13 mouse cellular contexts compared by ENCODE assay signal in genomic region chr14:72146381-72146780, GRCm38 (mm10).
"Had no signal": no experiment of that assay in that cellular context is flagged by ENCODE, and none has a peak within 500 bp of the region (broad histone marks: within the 10 kb centered on the region; RNA-seq: fewer than 3 reads in every experiment).

No protein-coding gene starts in this region.

- H3K4me2 ChIP-seq: limb, embryonic 15.5 days; liver, embryonic 13.5 days; neural tube, embryonic 13.5 days had no signal

- H3K27ac ChIP-seq: kidney, postnatal 0 days; limb, embryonic 15.5 days; liver, embryonic 13.5 days; neural tube, embryonic 13.5 days had no signal

- H3K9me3 ChIP-seq: limb, embryonic 15.5 days; liver, embryonic 13.5 days; neural tube, embryonic 13.5 days had no signal

- H3K27me3 ChIP-seq: limb, embryonic 15.5 days; liver, embryonic 13.5 days; neural tube, embryonic 13.5 days had no signal

- H3K4me3 ChIP-seq: limb, embryonic 15.5 days; liver, embryonic 13.5 days; neural tube, embryonic 13.5 days had no signal

- ATAC-seq: liver, postnatal 0 days had no signal

- DNase-seq: kidney, adult 11 months; kidney, adult 9 months; kidney, postnatal 36 days; layer of hippocampus, adult 9-11 months; layer of hippocampus, postnatal 36 days; liver, embryonic 13.5 days; liver, postnatal 0 days; right cerebral cortex, adult 18-20 months; right cerebral cortex, postnatal 25 days; thymus, postnatal 4 days had no signal

- H3K36me3 ChIP-seq: limb, embryonic 15.5 days; liver, embryonic 13.5 days; neural tube, embryonic 13.5 days had no signal

- H3K9ac ChIP-seq: limb, embryonic 15.5 days; liver, embryonic 13.5 days; liver, postnatal 0 days; neural tube, embryonic 13.5 days had no signal

- H3K4me1 ChIP-seq: limb, embryonic 15.5 days; liver, embryonic 13.5 days had no signal
